Mouse (Mus musculus): ENCODE data around the gene A730061H03Rik. TPM values are rescaled to one million over a fixed set of nuclear protein-coding genes. Genes with fewer than 3 reads are reported as not detected.

The A730061H03Rik gene
- total RNA-seq, 1 experiment from 2014 or later: not detected

DNA sequence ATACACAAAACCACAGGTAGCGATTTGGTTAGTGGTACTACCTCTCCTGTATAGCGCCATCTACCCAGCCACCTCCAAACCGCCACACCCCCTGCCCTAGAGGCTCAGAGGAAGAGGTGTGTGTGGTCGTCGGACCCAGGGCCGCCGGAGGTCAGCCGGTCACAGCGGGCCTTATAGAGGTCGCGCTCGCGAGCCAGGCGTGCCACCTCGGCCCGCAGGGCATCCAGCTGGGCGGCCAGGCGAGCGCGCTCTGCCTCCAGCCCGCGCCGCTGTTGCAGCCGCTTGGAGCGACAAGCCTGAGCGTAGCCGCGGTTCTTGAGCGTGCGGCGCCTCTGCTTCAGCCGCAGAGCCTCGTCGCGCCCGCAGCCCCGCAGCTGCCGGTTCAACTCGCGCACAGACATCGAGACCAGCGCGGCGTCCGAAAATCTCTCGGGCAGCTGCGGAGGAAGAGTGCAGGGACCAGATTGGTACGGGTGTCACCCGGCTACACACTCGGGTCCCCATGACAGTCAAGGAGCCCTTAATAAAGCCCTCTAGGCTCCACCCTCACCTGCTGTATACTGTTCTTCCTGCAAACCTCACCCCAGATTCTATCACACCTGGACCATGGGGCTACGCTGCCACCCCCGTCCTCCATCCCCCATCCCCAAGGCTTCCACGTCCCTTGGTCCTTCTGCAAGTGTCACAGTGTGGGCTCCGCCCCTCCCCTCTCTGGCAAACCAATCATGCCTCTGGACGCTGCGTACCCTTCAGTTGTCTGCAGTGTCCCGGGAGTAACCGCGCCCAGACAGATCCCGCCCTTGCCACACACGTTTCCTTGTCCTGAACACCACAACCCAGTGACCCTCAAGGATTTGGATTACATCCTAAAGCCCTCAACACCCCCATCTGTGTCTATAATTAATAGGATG, 39.5 kb downstream of the A730061H03Rik start:
- peak in 1 of 2 experiments; percentile 44; a peak in 2 of 4 replicates for ATAC-seq (replicated peaks in 1 of 2; ENCODE audit: insufficient read depth in 1 of 2, low FRiP score in 2 of 2, low TSS enrichment in 1 of 2, low read depth in 1 of 2, poor library complexity in 2 of 2, severe bottlenecking in 2 of 2)

DNA sequence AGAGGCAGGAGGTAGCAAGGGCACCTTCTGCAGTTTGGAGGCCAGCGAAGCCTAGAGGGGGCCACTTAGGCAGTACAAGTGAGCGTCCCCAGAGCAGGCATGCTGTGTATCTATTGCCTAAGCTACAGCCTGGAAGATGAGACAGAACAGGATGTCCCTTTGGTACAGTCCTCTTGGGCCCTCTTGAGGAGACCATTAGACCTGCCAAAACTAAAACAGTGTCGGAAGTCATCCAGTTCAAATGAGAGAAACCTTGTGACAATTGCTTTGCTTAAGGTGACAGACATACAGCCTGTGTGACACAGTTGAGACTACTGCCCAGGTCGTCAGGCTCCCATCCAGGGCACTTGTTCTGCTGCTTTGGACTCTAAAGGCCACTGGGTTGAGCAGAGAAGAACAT, 40.6 kb downstream of the A730061H03Rik start:
- no peak for ATAC-seq (replicated peaks in 1 of 2; ENCODE audit: insufficient read depth in 1 of 2, low FRiP score in 2 of 2, low TSS enrichment in 1 of 2, low read depth in 1 of 2, poor library complexity in 2 of 2, severe bottlenecking in 2 of 2)

DNA sequence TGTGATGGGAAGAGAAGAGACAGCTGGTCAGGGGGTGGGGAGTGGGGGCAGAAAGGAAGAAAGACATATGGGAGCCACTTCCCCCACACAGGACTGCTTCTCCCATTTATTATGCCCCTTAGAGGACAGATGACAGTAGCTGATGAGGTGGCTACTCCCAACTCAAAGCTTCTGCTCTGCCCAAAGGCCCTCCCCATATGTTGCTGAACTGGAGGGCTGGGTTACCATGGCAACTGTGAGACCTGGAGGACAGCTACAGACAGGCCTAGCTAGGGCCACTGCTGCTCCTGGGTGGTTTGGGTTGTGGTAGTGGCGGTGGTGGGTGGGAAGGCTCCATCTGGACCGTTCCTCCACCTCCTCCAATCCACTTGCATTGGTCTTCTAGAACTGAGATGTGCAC, 41.3 kb downstream of the A730061H03Rik start:
- no peak for ATAC-seq (replicated peaks in 1 of 2; ENCODE audit: insufficient read depth in 1 of 2, low FRiP score in 2 of 2, low TSS enrichment in 1 of 2, low read depth in 1 of 2, poor library complexity in 2 of 2, severe bottlenecking in 2 of 2)

DNA sequence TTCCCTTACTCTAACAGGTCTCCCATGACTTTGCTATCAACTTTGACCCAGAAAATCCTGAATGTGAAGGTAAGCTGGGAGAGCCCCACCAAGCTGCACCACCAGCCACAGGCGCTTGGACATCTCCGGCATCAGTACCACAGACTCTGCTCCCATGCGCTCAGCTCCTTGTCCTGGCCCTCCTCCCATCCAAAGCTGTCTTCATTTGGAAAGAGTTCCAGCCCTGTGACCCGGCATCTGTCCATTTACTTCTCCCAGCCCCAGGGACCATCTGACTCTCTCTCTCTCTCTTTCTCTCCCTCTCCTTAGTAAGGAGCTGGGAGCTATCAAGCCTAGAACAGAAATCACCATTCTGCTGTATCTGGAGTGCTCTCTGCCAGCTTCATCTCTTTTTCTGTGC, 44.4 kb downstream of the A730061H03Rik start:
- ATAC-seq (replicated peaks in 1 of 2; ENCODE audit: insufficient read depth in 1 of 2, low FRiP score in 2 of 2, low TSS enrichment in 1 of 2, low read depth in 1 of 2, poor library complexity in 2 of 2, severe bottlenecking in 2 of 2): no peak

DNA sequence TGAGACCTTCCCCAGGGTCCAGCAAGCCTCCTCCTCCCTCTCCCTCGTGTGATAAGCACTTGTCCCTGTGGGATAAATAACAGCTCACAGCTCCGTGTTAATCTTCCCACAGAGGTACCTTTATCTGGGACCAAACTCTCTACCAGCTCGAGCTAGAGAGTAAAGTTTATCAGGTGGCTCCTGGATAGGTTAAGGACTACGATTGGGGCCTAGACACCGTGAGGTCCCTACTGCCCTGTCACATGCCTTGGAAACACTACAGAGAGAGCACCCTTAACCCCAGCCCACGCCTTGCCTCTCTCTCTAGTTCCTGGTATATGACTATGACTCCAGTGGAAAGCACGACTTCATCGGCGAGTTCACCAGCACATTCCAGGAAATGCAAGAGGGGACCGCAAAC, 46.3 kb downstream of the A730061H03Rik start:
- no peak for ATAC-seq (replicated peaks in 1 of 2; ENCODE audit: insufficient read depth in 1 of 2, low FRiP score in 2 of 2, low TSS enrichment in 1 of 2, low read depth in 1 of 2, poor library complexity in 2 of 2, severe bottlenecking in 2 of 2)

DNA sequence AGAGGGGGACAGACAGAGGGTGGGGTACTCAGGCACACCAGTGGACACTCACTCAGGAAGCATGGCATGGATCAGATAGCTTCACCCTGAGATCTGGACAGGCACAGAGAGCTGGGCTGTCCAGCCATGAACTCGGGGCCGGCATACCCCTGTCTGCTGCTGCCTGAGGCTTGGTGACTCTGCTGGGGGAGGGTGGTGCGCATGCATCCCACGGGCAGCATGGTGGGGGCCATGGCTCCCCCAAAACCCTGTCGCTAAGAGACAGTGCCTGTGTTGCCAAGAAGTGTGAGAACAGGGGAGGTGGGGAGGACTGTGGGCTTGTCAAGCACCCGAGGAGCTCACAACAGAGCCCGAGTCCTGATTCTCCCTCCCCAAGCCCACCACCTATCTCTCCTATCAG, 49.2 kb downstream of the A730061H03Rik start:
- no peak for ATAC-seq (replicated peaks in 1 of 2; ENCODE audit: insufficient read depth in 1 of 2, low FRiP score in 2 of 2, low TSS enrichment in 1 of 2, low read depth in 1 of 2, poor library complexity in 2 of 2, severe bottlenecking in 2 of 2)

DNA sequence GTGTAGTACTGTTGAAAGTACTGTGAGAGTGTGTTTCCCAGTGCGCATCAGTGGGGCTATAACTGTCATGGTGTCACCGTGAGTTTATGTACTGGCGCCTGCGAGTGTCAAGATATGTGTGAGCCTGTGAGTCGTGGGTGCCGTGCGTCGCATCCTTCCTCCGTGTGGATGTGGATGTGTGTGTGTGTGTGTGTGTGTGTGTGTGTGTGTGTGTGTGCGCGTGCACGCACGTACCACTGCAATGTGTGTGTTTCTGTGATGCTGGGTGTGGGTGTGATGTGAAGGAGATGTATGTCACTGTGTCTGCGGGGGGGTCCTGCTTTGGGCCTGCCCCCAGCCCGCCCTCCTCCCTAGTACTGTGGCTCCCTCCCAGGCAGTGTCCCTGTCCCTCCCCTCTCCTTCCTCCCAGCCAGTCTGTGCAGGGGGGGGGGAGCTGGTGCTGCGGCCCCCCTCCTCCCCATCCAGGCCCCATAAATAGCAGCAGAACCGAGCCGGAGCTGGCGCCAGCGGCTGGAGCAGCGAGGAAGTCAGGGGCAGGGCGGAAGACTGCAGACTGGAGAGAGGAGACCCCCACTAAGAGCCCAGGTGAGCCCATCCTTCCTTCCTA, 50.0 kb downstream of the A730061H03Rik start, which contains the start of gene Cpne6:
Gene Cpne6, plus strand, starts transcription at position 321 of the 607 bp plus-strand sequence.
- ATAC-seq (replicated peaks in 1 of 2; ENCODE audit: insufficient read depth in 1 of 2, low FRiP score in 2 of 2, low TSS enrichment in 1 of 2, low read depth in 1 of 2, poor library complexity in 2 of 2, severe bottlenecking in 2 of 2): no peak

Other genes starting within 250 kb of the A730061H03Rik start
- 68.5 and 99.2 TPM in 2 replicates for gene Dhrs4, start 81.6 kb downstream of the A730061H03Rik start, total RNA-seq (2017)
- gene Carmil3, start 69.8 kb downstream of the A730061H03Rik start, total RNA-seq (2017): 2.3 and 2.7 TPM in 2 replicates
- gene Cpne6, start 50.0 kb downstream of the A730061H03Rik start, total RNA-seq (2017): not detected in 2 replicates
- not detected in 2 replicates for gene Nrl, start 35.4 kb downstream of the A730061H03Rik start, total RNA-seq (2017)
- gene Pck2, start 20.1 kb downstream of the A730061H03Rik start, total RNA-seq (2017): 50.8 and 58.0 TPM in 2 replicates
- gene Dcaf11, start 400 bp downstream of the A730061H03Rik start, total RNA-seq (2017): 47.6 and 53.3 TPM in 2 replicates
- gene Fitm1, start 15.2 kb upstream of the A730061H03Rik start, total RNA-seq (2017): not detected in 2 replicates
- 367 and 390 TPM in 2 replicates for gene Psme1, start 17.7 kb upstream of the A730061H03Rik start, total RNA-seq (2017)
- gene Emc9, start 24.9 kb upstream of the A730061H03Rik start, total RNA-seq (2017): 8.5 and 8.9 TPM in 2 replicates
- 189 and 244 TPM in 2 replicates for gene Psme2, start 30.7 kb upstream of the A730061H03Rik start, total RNA-seq (2017)
- gene Rnf31, start 31.3 kb upstream of the A730061H03Rik start, total RNA-seq (2017): 11.5 and 19.8 TPM in 2 replicates
- 61.3 and 91.7 TPM in 2 replicates for gene Irf9, start 43.2 kb upstream of the A730061H03Rik start, total RNA-seq (2017)
- 15.4 and 17.9 TPM in 2 replicates for gene Rec8, start 57.6 kb upstream of the A730061H03Rik start, total RNA-seq (2017)
- 14.3 and 35.2 TPM in 2 replicates for gene Ipo4, start 75.6 kb upstream of the A730061H03Rik start, total RNA-seq (2017)
- 1.8 and 8.2 TPM in 2 replicates for gene Gm49378, start 77.5 kb upstream of the A730061H03Rik start, total RNA-seq (2017)
- 48.5 and 55.1 TPM in 2 replicates for gene Tm9sf1, start 83.4 kb upstream of the A730061H03Rik start, total RNA-seq (2017)
- 0.40 and 0.94 TPM in 2 replicates for gene Tssk4, start 89.8 kb upstream of the A730061H03Rik start, total RNA-seq (2017)
- gene Mdp1, start 100.1 kb upstream of the A730061H03Rik start, total RNA-seq (2017): 29.1 and 31.1 TPM in 2 replicates
- 30.7 and 38.3 TPM in 2 replicates for gene Gmpr2, start 111.5 kb upstream of the A730061H03Rik start, total RNA-seq (2017)
- 209 and 317 TPM in 2 replicates for gene Nedd8, start 111.7 kb upstream of the A730061H03Rik start, total RNA-seq (2017)
- 27.3 and 34.1 TPM in 2 replicates for gene Tinf2, start 121.4 kb upstream of the A730061H03Rik start, total RNA-seq (2017)
- gene Tgm1, start 153.5 kb upstream of the A730061H03Rik start, total RNA-seq (2017): 1.3 and 5.8 TPM in 2 replicates
- gene Rabggta, start 161.9 kb upstream of the A730061H03Rik start, total RNA-seq (2017): 17.2 and 17.9 TPM in 2 replicates
- 25.3 TPM in 2 replicates for gene Dhrs1, start 185.3 kb upstream of the A730061H03Rik start, total RNA-seq (2017)
- 16.6 and 20.9 TPM in 2 replicates for gene Nop9, start 185.3 kb upstream of the A730061H03Rik start, total RNA-seq (2017)
- not detected in 2 replicates for gene Cideb, start 198.1 kb upstream of the A730061H03Rik start, total RNA-seq (2017)
- gene Ltb4r2, start 201.0 kb upstream of the A730061H03Rik start, total RNA-seq (2017): 0.60 and 0.63 TPM in 2 replicates
- gene Ltb4r1, start 205.6 kb upstream of the A730061H03Rik start, total RNA-seq (2017): 4.0 and 11.2 TPM in 2 replicates
- 1.0 and 2.2 TPM in 2 replicates for gene Adcy4, start 223.7 kb upstream of the A730061H03Rik start, total RNA-seq (2017)
- gene Ripk3, start 228.5 kb upstream of the A730061H03Rik start, total RNA-seq (2017): 23.8 and 47.9 TPM in 2 replicates